Comparison of ENCODE assay signal across 1 mouse cellular context in genomic region chr14:121305316-121306064, GRCm38 (mm10).
TF ChIP-seq lines count a peak whose summit lies in the region.

No protein-coding gene starts in this region.

TF ChIP-seq in CH12.LX, 34 proteins besides CTCF, POLR2A, EP300 and RAD21 (continued from another document):
- TF ChIP-seq BHLHE40 (IDR thresholded peaks at IDR 0.05; ENCODE audit: low read depth, low read length) (peak; percentile 55; the same call in 1 of the 2 replicates), ELF1 (IDR thresholded peaks at IDR 0.05; ENCODE audit: low read depth, low read length) (no peak), E2F4 (IDR thresholded peaks at IDR 0.05; ENCODE audit: insufficient replicate concordance, low read depth, low read length) (no peak), MEF2A (IDR thresholded peaks at IDR 0.05; ENCODE audit: borderline replicate concordance, low read depth, low read length) (0 out of 2 replicates have a peak, but pooled peaks have one; percentile 9), HCFC1 (IDR thresholded peaks at IDR 0.05; ENCODE audit: low read depth, low read length) (no peak), USF1 (IDR thresholded peaks at IDR 0.05; ENCODE audit: low read depth, low read length) (no peak), MAZ (IDR thresholded peaks at IDR 0.05; ENCODE audit: low read depth, low read length) (no peak), UBTF (IDR thresholded peaks at IDR 0.05; ENCODE audit: low read depth, low read length) (no peak), JUN (IDR thresholded peaks at IDR 0.05; ENCODE audit: insufficient read depth, low read depth, low read length) (no peak), ZMIZ1 (IDR thresholded peaks at IDR 0.05; ENCODE audit: low read depth, low read length) (no peak), MYC (IDR thresholded peaks at IDR 0.05; ENCODE audit: low read depth, low read length) (no peak), SMC3 (IDR thresholded peaks at IDR 0.05; ENCODE audit: low read depth, low read length) (no peak), TBP (conservative IDR thresholded peaks at IDR 0.05; ENCODE audit: low read depth, low read length) (no peak)
